Mouse (Mus musculus) intestine, embryonic 14.5 days (tissue): Measurements from ENCODE around the gene Foxred1. TPM values are rescaled to one million over a fixed set of nuclear protein-coding genes. Genes with fewer than 3 reads are reported as not detected.

Source experiments
- ATAC-seq: fragments of 200-750 bp; cut with Nextera tagmentation; replicated peaks from 2 replicates; pipeline ENCODE4 v1.8.0; 2017; ENCODE audit warnings: low read depth, moderate number of reproducible peaks, moderate TSS enrichment, moderate library complexity; ENCODE audit not compliant: low FRiP score, low TSS enrichment
- DNase-seq: peaks from one replicate; pipeline ENCODE4 v3.0.0-alpha.2; 2018; ENCODE audit warnings: low spot score
- H3K27ac ChIP-seq: fragments of 300-500 bp; sonication (generic); 2 replicates; pipeline ENCODE4 v1.5.1; 2014; ENCODE audit warnings: low read depth, mild to moderate bottlenecking, control low read depth
- H3K27me3 ChIP-seq: fragments of 300-500 bp; sonication (generic); replicated peaks from 2 replicates; pipeline ENCODE4 v1.6.1; 2014; ENCODE audit warnings: low read length, control low read depth; ENCODE audit not compliant: control insufficient read depth, insufficient read depth
- H3K36me3 ChIP-seq: fragments of 300-500 bp; sonication (generic); 2 replicates; pipeline ENCODE4 v1.6.1; 2014; ENCODE audit warnings: low read length, control low read depth; ENCODE audit not compliant: control insufficient read depth, insufficient read depth
- H3K4me1 ChIP-seq: fragments of 300-500 bp; sonication (generic); replicated peaks from 2 replicates; pipeline ENCODE4 v1.6.1; 2014; ENCODE audit warnings: low read length, control low read depth, mixed read lengths; ENCODE audit not compliant: control insufficient read depth, insufficient read depth
- H3K4me2 ChIP-seq: fragments of 300-500 bp; sonication (generic); 2 replicates; pipeline ENCODE4 v1.6.1; 2014; ENCODE audit warnings: low read length
- H3K4me3 ChIP-seq: fragments of 300-500 bp; sonication (generic); 2 replicates; pipeline ENCODE4 v1.5.1; 2014; ENCODE audit warnings: low read depth, low read length, control low read depth, mixed read lengths
- H3K9ac ChIP-seq: fragments of 300-500 bp; sonication (generic); 2 replicates; pipeline ENCODE4 v1.6.1; 2014; ENCODE audit warnings: mild to moderate bottlenecking, low read length
- H3K9me3 ChIP-seq: fragments of 300-500 bp; sonication (generic); 2 replicates; pipeline ENCODE4 v1.6.1; 2016; ENCODE audit warnings: low read length, control low read depth; ENCODE audit not compliant: control insufficient read depth
- WGBS: fragments of 180-500 bp; shearing (Covaris S2); extraction: QIAGEN DNeasy Blood & Tissue Kit; methylation state at CpG from one replicate; pipeline ENCODE4 v1.1.7; 2014; 5-methylcytosine and 5-hydroxymethylcytosine counted together
- polyA plus RNA-seq: library from polyadenylated mRNA; unstranded; fragments of >200 nt; fragmentation: Nextera tagmentation; extraction: Ambion mirVana; gene quantifications from 2 replicates; pipeline ENCODE4 v1.2.1, GENCODE M21; 2014

Gene Foxred1
- polyA plus RNA-seq, 1 experiment from 2014 or later, result 39.9 TPM

DNA sequence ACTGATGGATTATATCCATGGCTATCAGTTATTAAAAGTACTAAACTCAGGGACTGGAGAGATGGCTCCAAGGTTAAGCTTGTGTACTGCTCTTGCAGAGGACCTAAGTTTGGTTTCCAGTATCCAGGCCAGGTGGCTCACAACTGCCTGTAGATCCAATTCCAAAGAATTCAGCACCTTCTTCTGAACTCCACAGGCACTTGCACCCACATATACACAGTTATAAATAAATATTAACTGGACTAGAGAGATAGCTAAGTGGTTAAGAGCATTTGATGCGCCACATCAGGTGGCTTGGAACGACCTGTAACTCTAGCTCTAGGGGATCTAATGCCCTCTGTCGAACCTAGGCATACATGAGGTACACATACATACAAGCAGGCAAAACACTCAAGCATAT is 17.8 kb upstream of the Foxred1 start:
- H3K27me3 ChIP-seq, result no peaks in the 10 kb centered on the region
- no peaks in the 10 kb centered on the region for H3K9me3 ChIP-seq
- WGBS, result 87% methylated on average over 3 of the region's 3 CpGs
- H3K4me3 ChIP-seq, result no peak overlapping the region
- no peak overlapping the region for H3K9ac ChIP-seq
- ATAC-seq (no peak), DNase-seq (no peak)
- H3K36me3 ChIP-seq, result peaks cover 22% of the 10 kb centered on the region
- H3K27ac ChIP-seq, result no peak overlapping the region
- H3K4me1 ChIP-seq, result no peaks in the 10 kb centered on the region
- no peak overlapping the region for H3K4me2 ChIP-seq

DNA sequence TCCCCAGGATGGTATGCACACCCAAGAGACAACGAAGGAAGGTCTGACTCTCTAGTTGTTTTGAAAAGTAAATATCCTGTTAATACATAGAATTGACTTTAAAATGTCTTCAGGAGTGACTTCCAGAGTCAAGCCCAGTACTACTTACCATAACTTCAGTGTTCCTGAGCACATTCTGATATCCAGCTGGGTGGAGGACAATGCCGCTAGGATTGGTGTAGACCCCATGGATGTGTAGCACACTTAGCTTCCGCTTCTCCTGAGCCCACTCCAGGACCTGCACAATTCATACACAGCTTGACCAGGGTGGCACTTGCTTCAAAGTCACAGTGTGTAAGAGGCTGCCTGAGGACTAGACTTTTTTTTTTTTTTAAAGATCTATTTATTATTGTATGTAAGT is 12.6 kb upstream of the Foxred1 start:
- no peak for DNase-seq
- Histone ChIP-seq H3K4me2 (no peak overlapping the region), H3K36me3 (peaks cover 59% of the 10 kb centered on the region), H3K9ac (no peak overlapping the region), H3K4me3 (no peak overlapping the region), H3K4me1 (no peaks in the 10 kb centered on the region), H3K27me3 (no peaks in the 10 kb centered on the region), H3K27ac (no peak overlapping the region), H3K9me3 (no peaks in the 10 kb centered on the region)
- 90% methylated on average over 3 of the region's 3 CpGs for WGBS
- no peak for ATAC-seq

DNA sequence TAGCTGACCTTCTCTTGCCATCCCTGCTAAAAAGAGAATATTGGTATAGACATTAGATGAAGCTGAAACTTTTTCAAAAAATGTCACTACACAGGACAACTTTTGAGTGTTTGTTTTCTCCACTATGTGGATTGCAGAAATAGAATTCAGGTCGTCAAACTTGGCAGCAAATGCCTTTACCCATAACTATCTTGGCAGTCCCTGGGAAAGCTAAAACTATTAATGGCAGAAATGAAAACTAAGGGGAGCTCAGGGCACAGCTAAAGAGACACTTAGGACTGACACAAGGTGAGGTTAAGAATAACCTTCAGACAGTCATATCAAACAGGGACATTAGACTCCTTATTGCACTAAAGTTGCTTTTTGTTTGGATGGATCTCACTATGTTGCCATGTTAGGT is 7.1 kb upstream of the Foxred1 start:
- H3K9me3 ChIP-seq, result no peaks in the 10 kb centered on the region
- no peaks in the 10 kb centered on the region for H3K27me3 ChIP-seq
- ATAC-seq, result no peak
- H3K4me1 ChIP-seq, result no peaks in the 10 kb centered on the region
- H3K9ac ChIP-seq, result no peak overlapping the region
- H3K4me2 ChIP-seq, result no peak overlapping the region
- WGBS, result 95% methylated on average over 1 of the region's 1 CpGs
- peaks cover 88% of the 10 kb centered on the region for H3K36me3 ChIP-seq
- H3K27ac ChIP-seq, result no peak overlapping the region
- H3K4me3 ChIP-seq, result no peak overlapping the region
- DNase-seq, result no peak

DNA sequence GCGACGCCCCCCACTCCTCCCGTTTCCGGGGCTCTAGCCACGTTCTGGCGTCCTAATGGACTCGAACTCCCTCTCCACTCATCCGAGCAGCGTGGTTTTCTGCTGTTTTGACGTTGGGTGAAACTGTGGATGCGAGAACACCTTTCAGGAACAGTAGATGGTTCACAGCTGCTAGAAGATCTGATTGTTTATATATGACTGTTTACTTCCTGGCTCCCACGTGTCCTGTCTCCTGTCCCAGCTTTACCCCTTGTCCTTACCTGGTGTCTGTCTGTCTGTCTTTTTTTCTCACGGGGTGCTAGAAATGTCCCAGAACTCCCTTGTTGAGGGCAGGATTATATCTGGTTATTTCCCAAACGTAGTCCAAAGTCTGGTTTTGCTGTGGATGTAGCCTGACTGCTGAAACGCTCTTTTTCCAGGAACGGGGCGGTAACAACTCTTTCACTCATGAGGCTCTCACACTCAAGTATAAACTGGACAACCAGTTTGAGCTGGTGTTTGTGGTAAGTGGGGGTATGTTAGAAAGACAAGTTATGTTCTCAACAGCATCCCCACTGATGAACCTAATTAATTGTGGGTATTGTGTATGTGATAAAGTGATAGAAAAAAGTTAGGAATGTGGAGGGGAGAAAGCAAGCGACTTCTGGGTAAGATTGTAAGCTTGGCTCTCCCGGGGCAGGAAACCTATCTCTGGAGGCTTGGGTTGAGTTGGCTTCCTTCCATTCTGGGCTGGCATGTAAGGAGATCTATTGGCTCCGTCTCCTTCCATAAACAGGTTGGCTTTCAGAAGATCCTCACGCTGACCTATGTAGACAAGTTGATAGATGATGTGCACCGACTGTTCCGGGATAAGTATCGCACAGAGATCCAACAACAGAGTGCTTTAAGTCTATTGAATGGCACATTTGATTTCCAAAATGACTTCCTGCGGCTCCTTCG is 987 bp upstream of the Foxred1 start:
- peak overlapping the region; percentile 79 for H3K4me2 ChIP-seq
- 30% methylated on average over 26 of the region's 26 CpGs for WGBS
- peaks cover 6% of the 10 kb centered on the region for H3K4me1 ChIP-seq
- H3K9me3 ChIP-seq, result no peaks in the 10 kb centered on the region
- ATAC-seq (peak; percentile 7), DNase-seq (no peak)
- no peaks in the 10 kb centered on the region for H3K27me3 ChIP-seq
- H3K4me3 ChIP-seq, result peak overlapping the region; percentile 96
- peaks cover 62% of the 10 kb centered on the region for H3K36me3 ChIP-seq
- peak overlapping the region; percentile 87 for H3K9ac ChIP-seq
- peak overlapping the region; percentile 60 for H3K27ac ChIP-seq

DNA sequence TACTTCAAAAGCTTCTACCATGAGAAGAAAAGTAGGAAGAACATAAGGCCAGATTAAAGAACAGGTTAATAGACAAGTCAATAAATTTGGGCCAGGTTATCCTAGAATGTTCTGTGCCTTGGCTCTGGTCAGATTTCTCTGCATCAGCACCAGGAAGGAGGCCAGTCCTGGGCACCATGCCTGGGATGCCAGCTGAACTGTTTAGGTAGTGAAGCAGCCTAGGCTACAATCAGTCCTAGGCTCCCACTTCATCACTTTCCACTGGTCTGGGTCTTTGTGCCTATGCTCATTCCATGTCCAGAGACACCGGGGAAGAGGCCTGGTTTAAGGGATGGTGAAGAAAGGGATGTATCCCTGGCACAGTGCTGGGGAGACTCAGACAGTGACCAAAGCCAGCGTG is 6.4 kb downstream of the Foxred1 start:
- Histone ChIP-seq H3K36me3 (peaks cover 45% of the 10 kb centered on the region), H3K9me3 (no peaks in the 10 kb centered on the region), H3K4me2 (no peak overlapping the region), H3K9ac (no peak overlapping the region), H3K4me3 (no peak overlapping the region), H3K4me1 (peaks cover 8% of the 10 kb centered on the region), H3K27me3 (no peaks in the 10 kb centered on the region), H3K27ac (no peak overlapping the region)
- WGBS, result 96% methylated on average over 2 of the region's 2 CpGs
- no peak for DNase-seq
- no peak for ATAC-seq

DNA sequence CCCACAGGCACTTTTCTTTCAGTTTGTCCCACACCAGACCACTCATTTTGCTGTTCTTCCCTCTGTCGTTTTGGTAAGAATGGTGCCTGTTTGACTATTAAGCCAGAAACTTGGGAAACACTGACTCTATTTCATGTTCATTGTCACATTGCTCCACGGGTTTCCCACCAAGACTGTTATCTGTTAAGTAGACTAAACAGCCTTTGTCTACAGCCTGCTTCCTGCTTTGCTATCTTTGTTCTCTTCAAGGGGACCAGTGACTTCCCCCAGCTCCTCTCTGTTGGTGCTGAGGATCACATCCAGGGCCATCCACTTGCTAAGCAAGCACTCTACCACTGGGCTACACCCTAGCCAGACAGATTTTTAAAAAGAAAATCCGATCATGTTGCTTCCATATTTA is 7.3 kb downstream of the Foxred1 start:
- H3K27ac ChIP-seq, result no peak overlapping the region
- ATAC-seq, result no peak
- DNase-seq, result no peak
- no peaks in the 10 kb centered on the region for H3K27me3 ChIP-seq
- no peak overlapping the region for H3K4me3 ChIP-seq
- peaks cover 8% of the 10 kb centered on the region for H3K4me1 ChIP-seq
- 53% methylated on average over 3 of the region's 3 CpGs for WGBS
- no peaks in the 10 kb centered on the region for H3K9me3 ChIP-seq
- H3K4me2 ChIP-seq, result no peak overlapping the region
- peaks cover 40% of the 10 kb centered on the region for H3K36me3 ChIP-seq
- no peak overlapping the region for H3K9ac ChIP-seq

DNA sequence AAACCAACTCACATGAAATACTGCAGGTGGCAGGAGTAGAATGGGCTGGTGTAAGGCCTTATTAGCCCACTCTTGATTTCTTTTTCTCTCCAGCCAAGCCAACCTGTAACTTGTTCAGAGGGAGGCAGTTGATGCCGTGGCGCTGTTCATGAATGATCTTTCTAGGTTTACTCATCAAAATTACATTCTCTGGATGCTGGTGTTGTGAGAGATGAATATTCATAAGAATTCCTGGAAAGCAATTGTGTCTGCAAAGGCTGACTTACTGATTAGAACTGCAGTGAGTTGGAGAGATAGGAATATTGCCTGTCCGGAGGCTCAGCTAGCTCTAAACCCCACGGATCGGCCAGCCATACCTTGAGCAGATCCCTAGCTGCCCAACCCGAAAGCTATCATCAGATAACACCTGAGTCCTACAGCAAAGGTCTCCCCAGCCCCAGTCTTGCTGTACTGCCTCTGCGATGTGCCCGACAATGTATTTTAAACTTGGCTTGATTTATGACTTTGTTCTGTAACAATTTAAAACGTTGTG is 10.3 kb downstream of the Foxred1 start:
- H3K27me3 ChIP-seq, result no peaks in the 10 kb centered on the region
- ATAC-seq (no peak), DNase-seq (no peak)
- peaks cover 8% of the 10 kb centered on the region for H3K4me1 ChIP-seq
- peak overlapping the region; percentile 79 for H3K9ac ChIP-seq
- H3K4me2 ChIP-seq, result peak overlapping the region; percentile 85
- H3K9me3 ChIP-seq, result no peaks in the 10 kb centered on the region
- H3K4me3 ChIP-seq, result peak overlapping the region; percentile 61
- WGBS, result 45% methylated on average over 9 of the region's 9 CpGs
- peaks cover 11% of the 10 kb centered on the region for H3K36me3 ChIP-seq
- H3K27ac ChIP-seq, result no peak overlapping the region

DNA sequence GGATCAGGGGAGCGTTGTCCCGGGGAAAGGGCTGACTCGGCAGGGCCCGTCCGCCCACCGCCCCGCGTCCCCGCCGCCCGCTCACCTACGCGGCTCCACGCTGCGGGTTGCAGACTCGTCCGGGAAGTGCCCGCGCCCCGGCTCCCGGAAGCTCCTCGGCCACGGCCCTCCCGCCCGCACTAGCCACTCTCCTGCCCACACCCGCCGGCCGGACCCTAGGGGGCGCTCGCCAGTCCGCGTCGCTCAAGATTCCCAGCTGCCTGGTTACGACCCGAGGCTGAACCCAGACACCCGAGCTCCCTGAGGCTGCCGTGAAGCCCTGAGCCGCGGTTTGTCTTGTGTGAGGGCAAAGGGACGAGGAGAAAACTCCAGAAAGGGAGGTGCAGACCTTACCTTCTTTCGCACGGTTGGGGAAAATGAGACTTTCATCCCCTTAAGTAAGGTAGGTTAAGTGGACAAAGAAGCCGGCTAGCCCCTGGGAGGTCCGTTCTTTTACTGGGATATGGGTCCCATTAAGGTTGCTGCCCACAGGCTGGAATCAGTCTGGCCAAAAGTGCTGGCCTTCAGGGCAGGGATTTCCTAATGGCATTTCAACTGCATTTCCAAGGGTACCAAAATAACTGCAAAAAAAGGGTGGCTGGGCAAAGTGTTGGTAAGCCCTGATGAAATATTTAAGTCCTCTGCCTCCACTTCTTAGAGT is 10.9 kb downstream of the Foxred1 start, which contains the start of the genes Srpr and Tirap:
Srpr (plus strand) TSS at position 404 of the 700 bp plus-strand sequence.
Tirap (minus strand) TSS at position 520 of the 700 bp plus-strand sequence.
- Histone ChIP-seq H3K4me1 (peaks cover 8% of the 10 kb centered on the region), H3K27me3 (no peaks in the 10 kb centered on the region), H3K4me2 (peak within 1 kb of the TSS; percentile 85), H3K4me3 (peak within 1 kb of the TSS; percentile 61), H3K27ac (peak within 1 kb of the TSS; percentile 22; the same call in 1 of the 2 replicates), H3K9me3 (no peaks in the 10 kb centered on the region), H3K36me3 (peaks cover 4% of the 10 kb centered on the region; the same call in 1 of the 2 replicates), H3K9ac (peak within 1 kb of the TSS; percentile 79)
- WGBS, result under 1% methylated on average over 39 of the region's 44 CpGs
- ATAC-seq (peak; percentile 93), DNase-seq (peak; percentile 94)
